Mouse (Mus musculus) intestine, embryonic 14.5 days (tissue): ENCODE measurements around the gene Adcy4. TPM values are rescaled to one million over a fixed set of nuclear protein-coding genes. Genes with fewer than 3 reads are reported as not detected.

Experiments used
- ATAC-seq: fragments of 200-750 bp; cut with Nextera tagmentation; replicated peaks from 2 replicates; pipeline ENCODE4 v1.8.0; 2017; ENCODE audit warnings: low read depth, moderate number of reproducible peaks, moderate TSS enrichment, moderate library complexity; ENCODE audit not compliant: low FRiP score, low TSS enrichment
- DNase-seq: peaks from one replicate; pipeline ENCODE4 v3.0.0-alpha.2; 2018; ENCODE audit warnings: low spot score
- H3K27ac ChIP-seq: fragments of 300-500 bp; sonication (generic); 2 replicates; pipeline ENCODE4 v1.5.1; 2014; ENCODE audit warnings: low read depth, mild to moderate bottlenecking, control low read depth
- H3K27me3 ChIP-seq: fragments of 300-500 bp; sonication (generic); replicated peaks from 2 replicates; pipeline ENCODE4 v1.6.1; 2014; ENCODE audit warnings: low read length, control low read depth; ENCODE audit not compliant: control insufficient read depth, insufficient read depth
- H3K36me3 ChIP-seq: fragments of 300-500 bp; sonication (generic); 2 replicates; pipeline ENCODE4 v1.6.1; 2014; ENCODE audit warnings: low read length, control low read depth; ENCODE audit not compliant: control insufficient read depth, insufficient read depth
- H3K4me1 ChIP-seq: fragments of 300-500 bp; sonication (generic); replicated peaks from 2 replicates; pipeline ENCODE4 v1.6.1; 2014; ENCODE audit warnings: low read length, control low read depth, mixed read lengths; ENCODE audit not compliant: control insufficient read depth, insufficient read depth
- H3K4me2 ChIP-seq: fragments of 300-500 bp; sonication (generic); 2 replicates; pipeline ENCODE4 v1.6.1; 2014; ENCODE audit warnings: low read length
- H3K4me3 ChIP-seq: fragments of 300-500 bp; sonication (generic); 2 replicates; pipeline ENCODE4 v1.5.1; 2014; ENCODE audit warnings: low read depth, low read length, control low read depth, mixed read lengths
- H3K9ac ChIP-seq: fragments of 300-500 bp; sonication (generic); 2 replicates; pipeline ENCODE4 v1.6.1; 2014; ENCODE audit warnings: mild to moderate bottlenecking, low read length
- H3K9me3 ChIP-seq: fragments of 300-500 bp; sonication (generic); 2 replicates; pipeline ENCODE4 v1.6.1; 2016; ENCODE audit warnings: low read length, control low read depth; ENCODE audit not compliant: control insufficient read depth
- WGBS: fragments of 180-500 bp; shearing (Covaris S2); extraction: QIAGEN DNeasy Blood & Tissue Kit; methylation state at CpG from one replicate; pipeline ENCODE4 v1.1.7; 2014; 5-methylcytosine and 5-hydroxymethylcytosine counted together
- polyA plus RNA-seq: library from polyadenylated mRNA; unstranded; fragments of >200 nt; fragmentation: Nextera tagmentation; extraction: Ambion mirVana; gene quantifications from 2 replicates; pipeline ENCODE4 v1.2.1, GENCODE M21; 2014

Adcy4 gene
- polyA plus RNA-seq, 1 experiment from 2014 or later = 7.2 TPM

DNA sequence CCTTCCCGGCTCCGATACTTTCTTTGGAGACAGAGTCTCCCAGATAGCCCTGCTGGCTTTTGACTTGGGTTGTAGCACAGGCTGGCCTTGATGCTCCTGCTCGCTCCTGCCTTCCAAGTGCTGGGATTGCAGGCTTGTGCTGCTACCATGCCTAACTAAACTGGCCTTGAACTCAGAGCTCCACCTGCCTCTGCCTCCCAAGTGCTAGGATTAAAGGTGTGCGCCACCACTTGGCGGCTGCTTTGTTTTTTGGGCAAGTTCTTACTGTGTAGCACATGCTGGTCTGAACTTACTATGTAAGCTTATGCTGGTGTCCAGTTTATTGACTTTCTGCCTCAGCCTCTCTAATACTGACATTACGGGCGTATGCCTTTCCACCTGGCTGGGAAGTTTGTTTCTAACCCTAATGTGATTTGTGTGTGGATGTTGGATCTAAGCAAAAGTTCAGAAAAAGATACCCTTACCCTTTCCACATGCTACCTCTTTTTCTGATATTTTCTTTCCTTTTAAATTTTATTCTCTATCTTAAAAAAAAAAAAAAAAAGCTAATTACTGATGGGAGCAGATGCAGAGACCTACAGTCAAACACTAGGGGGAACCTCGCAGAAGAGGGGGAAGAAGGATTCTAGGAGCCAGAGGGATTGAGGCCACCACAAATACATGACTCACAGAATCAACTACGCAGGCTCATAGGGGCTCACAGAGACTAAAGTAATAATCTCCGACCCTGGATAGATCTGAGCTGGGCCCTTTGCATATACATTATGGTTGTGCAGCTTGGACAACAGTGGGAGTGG, 36.6 kb downstream of the Adcy4 start:
- no peaks in the 10 kb centered on the region for H3K27me3 ChIP-seq
- H3K9ac ChIP-seq = no peak overlapping the region
- ATAC-seq (no peak), DNase-seq (no peak)
- H3K9me3 ChIP-seq = no peaks in the 10 kb centered on the region
- H3K27ac ChIP-seq = no peak overlapping the region
- 87% methylated on average over 10 of the region's 10 CpGs for WGBS
- H3K4me1 ChIP-seq = peaks cover 27% of the 10 kb centered on the region
- H3K4me2 ChIP-seq = peak overlapping the region; percentile 99; the same call in 1 of the 2 replicates
- peak overlapping the region; percentile 95; the same call in 1 of the 2 replicates for H3K4me3 ChIP-seq
- H3K36me3 ChIP-seq = peaks cover 55% of the 10 kb centered on the region

DNA sequence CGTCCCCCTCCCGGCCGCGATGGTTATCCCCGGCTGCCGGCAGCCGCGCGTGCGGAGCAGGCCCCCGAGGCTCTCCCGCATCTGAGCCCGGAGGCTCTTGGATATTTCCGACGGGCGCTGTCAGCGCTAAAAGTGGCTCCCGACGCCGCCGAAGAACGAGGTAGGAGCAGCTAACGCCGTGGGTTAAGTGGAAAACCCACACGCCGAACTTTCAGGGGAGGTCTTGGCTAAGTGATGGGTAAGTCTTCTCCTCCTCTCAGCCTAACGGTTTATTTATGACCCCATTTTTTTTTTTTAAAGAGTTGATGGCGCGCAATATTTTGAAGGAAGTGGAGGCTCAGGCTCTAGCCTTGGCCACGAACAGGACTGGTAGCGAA, 38.0 kb downstream of the Adcy4 start:
- no peak for DNase-seq
- WGBS = under 1% methylated on average over 31 of the region's 31 CpGs
- no peaks in the 10 kb centered on the region for H3K27me3 ChIP-seq
- H3K4me1 ChIP-seq = peaks cover 27% of the 10 kb centered on the region
- peaks cover 52% of the 10 kb centered on the region for H3K36me3 ChIP-seq
- peak overlapping the region; percentile 99 for H3K4me2 ChIP-seq
- peak overlapping the region; percentile 81 for H3K9ac ChIP-seq
- peak overlapping the region; percentile 95 for H3K4me3 ChIP-seq
- H3K9me3 ChIP-seq = no peaks in the 10 kb centered on the region
- ATAC-seq = no peak
- H3K27ac ChIP-seq = 0 out of 2 replicates have a peak overlapping the region, but pooled peaks have one; percentile 38

DNA sequence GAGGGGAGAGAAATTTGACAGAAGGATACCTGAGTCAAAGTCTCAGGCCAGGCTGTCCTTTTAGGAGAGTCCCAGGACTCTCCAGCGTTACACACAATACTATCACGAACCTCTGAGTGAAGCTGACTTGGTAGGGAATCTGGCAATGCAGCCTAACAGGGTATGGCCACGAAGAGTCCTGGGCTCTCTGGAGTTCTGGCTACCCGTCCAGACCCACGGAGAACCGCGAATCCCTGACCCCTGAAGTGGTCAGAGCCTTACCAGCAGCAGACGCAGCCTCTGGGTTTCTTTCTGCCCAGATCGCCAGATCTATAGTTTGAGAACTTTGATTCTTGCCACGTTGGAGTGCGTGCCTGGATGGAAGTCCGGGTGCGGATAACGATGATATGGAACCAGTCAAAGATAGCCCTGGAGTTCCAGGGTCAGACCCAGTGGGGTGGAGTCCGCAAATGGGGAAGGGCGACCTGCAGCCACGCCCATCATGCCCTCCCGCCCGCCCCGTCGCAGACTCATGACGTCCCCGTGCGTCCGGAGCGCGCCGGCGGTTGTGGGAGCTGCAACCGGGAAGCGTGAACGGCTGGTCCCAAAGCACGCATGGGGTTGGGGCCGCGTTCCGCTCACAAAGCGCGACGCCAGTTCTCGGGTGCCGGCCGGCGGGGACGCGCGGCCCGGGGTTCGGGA, 38.6 kb downstream of the Adcy4 start, which contains the start of the genes Dhrs1 and Nop9:
TSS of gene Dhrs1 (minus strand) at position 511 of the 681 bp plus-strand sequence.
TSS of gene Nop9 (plus strand) at position 514 of the 681 bp plus-strand sequence.
- Histone ChIP-seq H3K27ac (0 out of 2 replicates have a peak within 1 kb of the TSS, but pooled peaks have one; percentile 38), H3K9ac (peak within 1 kb of the TSS; percentile 81), H3K4me3 (peak within 1 kb of the TSS; percentile 95), H3K9me3 (no peaks in the 10 kb centered on the region), H3K4me2 (peak within 1 kb of the TSS; percentile 99), H3K4me1 (peaks cover 27% of the 10 kb centered on the region), H3K36me3 (peaks cover 52% of the 10 kb centered on the region), H3K27me3 (no peaks in the 10 kb centered on the region)
- DNase-seq (peak; percentile 99), ATAC-seq (peak; percentile 90)
- WGBS = 2% methylated on average over 46 of the region's 48 CpGs

DNA sequence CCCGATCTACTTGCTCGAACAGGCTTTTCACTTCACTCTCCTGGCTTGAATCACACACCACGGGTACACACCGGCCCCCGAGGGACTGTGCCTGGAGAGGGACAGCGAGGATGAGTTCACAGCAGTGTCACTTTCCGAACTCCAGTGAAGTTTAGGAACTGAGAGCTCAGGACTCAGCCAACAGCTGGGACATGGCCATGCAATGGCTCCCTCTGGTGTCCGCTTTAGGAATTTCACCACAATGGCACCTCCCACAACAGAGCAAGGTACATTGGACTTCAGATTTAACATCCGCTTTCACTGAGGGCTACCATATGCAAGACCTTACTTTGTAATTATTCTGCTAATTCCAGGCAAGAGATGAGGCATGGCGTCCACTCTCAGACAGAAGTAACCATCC, 40.2 kb downstream of the Adcy4 start:
- Histone ChIP-seq H3K36me3 (peaks cover 54% of the 10 kb centered on the region), H3K27me3 (no peaks in the 10 kb centered on the region), H3K27ac (no peak overlapping the region), H3K9ac (no peak overlapping the region), H3K4me1 (peaks cover 27% of the 10 kb centered on the region), H3K9me3 (no peaks in the 10 kb centered on the region), H3K4me2 (peak overlapping the region; percentile 21; the same call in 1 of the 2 replicates), H3K4me3 (no peak overlapping the region; the same call in 1 of the 2 replicates)
- ATAC-seq = peak; percentile 40
- DNase-seq = peak; percentile 98
- WGBS = 18% methylated on average over 10 of the region's 10 CpGs

DNA sequence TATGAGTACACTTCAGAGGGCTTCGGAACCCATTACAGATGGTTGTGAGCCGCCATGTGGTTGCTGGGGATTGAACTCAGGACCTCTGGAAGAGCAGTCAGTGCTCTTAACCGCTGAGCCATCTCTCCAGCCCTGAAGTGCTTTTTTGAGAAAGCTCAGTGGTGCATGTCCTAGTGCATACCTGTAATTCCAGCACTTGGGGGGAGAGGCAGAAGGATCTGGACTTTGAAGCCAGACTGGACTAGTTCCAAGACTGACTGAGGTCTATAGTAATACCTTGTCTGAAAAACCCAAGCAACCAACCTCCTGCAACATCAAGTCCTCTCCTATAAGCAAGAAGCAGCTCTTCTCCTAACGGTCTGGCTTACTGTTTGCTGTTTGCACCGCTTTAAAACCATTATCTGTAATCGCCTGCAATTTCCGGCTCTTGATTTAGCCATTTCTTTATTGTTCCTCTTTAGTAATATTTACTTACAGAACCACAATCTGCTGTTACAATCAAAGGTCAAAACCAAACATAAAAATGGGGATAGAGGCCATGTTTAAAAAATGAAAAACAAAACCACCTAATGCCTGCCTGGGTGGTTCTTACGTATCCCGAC, 46.7 kb downstream of the Adcy4 start:
- Histone ChIP-seq H3K9me3 (no peaks in the 10 kb centered on the region), H3K4me3 (no peak overlapping the region), H3K36me3 (peaks cover 39% of the 10 kb centered on the region), H3K9ac (no peak overlapping the region), H3K4me2 (no peak overlapping the region), H3K4me1 (peaks cover 4% of the 10 kb centered on the region; the same call in 1 of the 2 replicates), H3K27ac (no peak overlapping the region), H3K27me3 (no peaks in the 10 kb centered on the region)
- DNase-seq = no peak
- ATAC-seq = no peak
- whole genome bisulfite sequencing = 80% methylated on average over 9 of the region's 9 CpGs

DNA sequence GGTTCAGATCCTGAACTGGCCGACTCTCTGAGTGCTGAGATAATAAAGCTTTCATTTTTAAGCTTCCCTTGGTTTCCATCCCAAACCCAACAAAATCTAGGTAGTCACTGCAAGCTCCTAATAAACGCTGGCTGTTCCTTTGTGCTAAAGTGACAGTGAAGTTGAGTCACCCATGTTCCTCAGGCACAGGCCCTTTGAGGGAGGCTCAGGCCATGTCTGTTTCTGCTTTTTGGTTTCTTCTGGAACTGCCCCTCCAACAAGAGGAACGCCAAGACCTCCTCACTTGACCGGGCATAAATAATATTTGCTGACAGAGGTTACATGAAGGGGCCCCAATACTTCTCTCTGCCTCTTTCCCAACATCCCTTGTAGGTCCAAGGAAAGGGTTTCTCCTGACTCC, 48.1 kb downstream of the Adcy4 start:
- Histone ChIP-seq H3K27me3 (no peaks in the 10 kb centered on the region), H3K4me1 (peaks cover 4% of the 10 kb centered on the region; the same call in 1 of the 2 replicates), H3K4me3 (no peak overlapping the region), H3K27ac (peak overlapping the region; percentile 22), H3K9ac (no peak overlapping the region), H3K9me3 (no peaks in the 10 kb centered on the region), H3K4me2 (no peak overlapping the region), H3K36me3 (peaks cover 27% of the 10 kb centered on the region)
- ATAC-seq (no peak), DNase-seq (no peak)
- WGBS = 73% methylated on average over 4 of the region's 4 CpGs

DNA sequence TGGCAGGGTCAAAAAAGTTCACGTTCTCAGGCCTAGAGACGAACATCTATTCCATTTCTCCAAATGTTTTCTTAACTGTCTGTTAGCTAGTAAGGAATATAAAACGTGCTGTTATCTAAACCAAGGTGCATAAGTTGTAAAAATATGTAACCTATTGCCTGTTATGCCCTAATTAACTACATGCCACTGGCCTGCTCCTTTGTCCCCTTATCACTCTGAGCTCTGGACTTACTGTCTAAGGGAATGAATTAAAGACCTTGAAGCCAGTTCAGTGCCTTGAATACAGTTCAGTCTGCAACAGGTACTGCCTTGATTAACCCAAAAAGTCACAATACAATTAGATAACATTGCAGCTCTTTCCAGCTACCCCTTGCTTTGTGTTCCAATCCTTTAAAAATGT, 48.6 kb downstream of the Adcy4 start:
- Histone ChIP-seq H3K36me3 (peaks cover 23% of the 10 kb centered on the region), H3K27me3 (no peaks in the 10 kb centered on the region), H3K4me1 (peaks cover 4% of the 10 kb centered on the region; the same call in 1 of the 2 replicates), H3K4me2 (no peak overlapping the region), H3K9me3 (no peaks in the 10 kb centered on the region), H3K27ac (peak overlapping the region; percentile 22), H3K9ac (no peak overlapping the region), H3K4me3 (no peak overlapping the region)
- 37% methylated on average over 3 of the region's 3 CpGs for WGBS
- no peak for DNase-seq
- ATAC-seq = peak; percentile 64; the same call in 1 of the 2 replicates

DNA sequence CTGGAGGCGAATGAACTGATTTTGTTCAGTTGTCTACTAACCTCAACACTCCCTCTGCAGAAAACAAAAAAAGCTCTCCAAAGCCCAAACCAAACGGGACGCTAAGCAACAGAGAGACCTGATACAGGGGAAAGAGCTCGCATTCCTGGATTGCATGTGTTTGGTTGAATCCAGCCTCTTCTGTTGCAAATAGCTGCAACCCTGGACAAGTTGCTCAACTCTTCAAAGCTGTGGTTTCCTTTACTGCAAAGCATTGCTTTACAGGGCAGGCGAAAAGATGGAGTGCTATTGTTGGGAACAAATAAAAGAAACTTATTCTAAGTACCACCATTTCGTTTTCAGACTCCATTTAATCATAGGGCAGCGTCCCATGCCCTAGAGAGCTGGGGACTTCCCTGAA, 49.0 kb downstream of the Adcy4 start:
- 60% methylated on average over 7 of the region's 7 CpGs for WGBS
- Histone ChIP-seq H3K4me3 (no peak overlapping the region), H3K36me3 (peaks cover 19% of the 10 kb centered on the region), H3K4me1 (peaks cover 4% of the 10 kb centered on the region; the same call in 1 of the 2 replicates), H3K4me2 (0 out of 2 replicates have a peak overlapping the region, but pooled peaks have one; percentile 20), H3K27me3 (no peaks in the 10 kb centered on the region), H3K9me3 (no peaks in the 10 kb centered on the region), H3K27ac (no peak overlapping the region; the same call in 1 of the 2 replicates), H3K9ac (no peak overlapping the region)
- ATAC-seq (no peak), DNase-seq (no peak)
